Mouse (Mus musculus): ENCODE measurements at regions not wholly inside any gene's neighbourhood (a gene's known extent, or its start where the extent isn't known, plus 50 kb on each side); places are given as distances from the start of the nearest gene placed in this dataset.

- TF ChIP-seq CTCF (IDR thresholded peaks at IDR 0.05; ENCODE audit: low read depth, low read length) (no peak), POLR2A (IDR thresholded peaks at IDR 0.05; ENCODE audit: borderline replicate concordance, low read depth, low read length) (no peak)
Measured at GRCm38 (mm10) chr4:107738776-107739175, 54.7 kb upstream of the Dmrtb1 start.

Measured in bone marrow macrophage, adult 2 months (primary cell).